Mouse (Mus musculus) liver, adult 2 months (tissue): ENCODE measurements around the gene Gm20388.

Experiments used
- CTCF ChIP-seq: fragments of 200-500 bp; IDR thresholded peaks from 2 replicates; pipeline ENCODE4 v1.5.1; 2011; ENCODE audit warnings: low read depth, low read length, control low read depth
- POLR2A ChIP-seq: fragments of 200-500 bp; IDR thresholded peaks from 2 replicates; pipeline ENCODE4 v1.6.1; 2011; ENCODE audit warnings: low read length, control low read depth; ENCODE audit not compliant: insufficient read depth; ENCODE audit errors: extremely low read depth

- TF ChIP-seq CTCF (no peak), POLR2A (no peak)
These were observed 1074.2 kb downstream of the Gm20388 start for GRCm38 (mm10) chr8:120984888-120985287.
